Mouse (Mus musculus) forebrain, embryonic 14.5 days (tissue): ENCODE data around the gene Ulk4. TPM values are rescaled to one million over a fixed set of nuclear protein-coding genes. Genes with fewer than 3 reads are reported as not detected.

Source experiments
- ATAC-seq: fragments of 200-750 bp; cut with Nextera tagmentation; 2 replicates; pipeline ENCODE4 v1.8.0; 2017; ENCODE audit warnings: mild to moderate bottlenecking, moderate library complexity
- DNase-seq: peaks from one replicate; pipeline ENCODE4 v3.0.0-alpha.2; 2015; ENCODE audit warnings: low spot score
- H3K27ac ChIP-seq: fragments of 300-500 bp; sonication (generic); 2 replicates; pipeline ENCODE4 v1.5.1; 2014; ENCODE audit warnings: low read depth, mild to moderate bottlenecking, control low read depth, low read length, moderate library complexity
- H3K27me3 ChIP-seq: fragments of 300-500 bp; sonication (generic); replicated peaks from 2 replicates; pipeline ENCODE4 v1.6.1; 2014; ENCODE audit warnings: low read length, control low read depth, mixed read lengths; ENCODE audit not compliant: control insufficient read depth, insufficient read depth
- H3K36me3 ChIP-seq: fragments of 300-500 bp; sonication (generic); 2 replicates; pipeline ENCODE4 v1.6.1; 2014; ENCODE audit warnings: low read length, control low read depth; ENCODE audit not compliant: control insufficient read depth, insufficient read depth
- H3K4me1 ChIP-seq: fragments of 300-500 bp; sonication (generic); 2 replicates; pipeline ENCODE4 v1.6.1; 2014; ENCODE audit warnings: antibody characterized with exemption, low read length, control low read depth; ENCODE audit not compliant: control insufficient read depth, insufficient read depth
- H3K4me2 ChIP-seq: fragments of 300-500 bp; sonication (generic); 2 replicates; pipeline ENCODE4 v1.6.1; 2014; ENCODE audit warnings: mild to moderate bottlenecking, control low read depth, low read length
- H3K4me3 ChIP-seq: fragments of 300-500 bp; sonication (generic); 2 replicates; pipeline ENCODE4 v1.5.1; 2014; ENCODE audit warnings: low read depth, low read length, control low read depth
- H3K9ac ChIP-seq: fragments of 300-500 bp; sonication (generic); 2 replicates; pipeline ENCODE4 v1.6.1; 2014; ENCODE audit warnings: mild to moderate bottlenecking, low read length, control low read depth, moderate library complexity
- H3K9me3 ChIP-seq: fragments of 300-500 bp; sonication (generic); replicated peaks from 2 replicates; pipeline ENCODE4 v1.6.1; 2016; ENCODE audit warnings: low read length, control low read depth, mixed read lengths; ENCODE audit not compliant: control insufficient read depth
- WGBS: fragments of 180-500 bp; shearing (Covaris S2); extraction: QIAGEN DNeasy Blood & Tissue Kit; methylation state at CpG from one replicate; pipeline ENCODE4 v1.1.7; 2014; 5-methylcytosine and 5-hydroxymethylcytosine counted together
- polyA plus RNA-seq: library from polyadenylated mRNA; unstranded; fragments of >200 nt; fragmentation: Nextera tagmentation; extraction: Ambion mirVana; gene quantifications from 2 replicates; pipeline ENCODE4 v1.2.1, GENCODE M21; 2014

Gene Ulk4
- polyA plus RNA-seq, 1 experiment from 2014 or later, result 131 TPM

- ATAC-seq, result peak; percentile 73
- H3K4me2 ChIP-seq, result peak overlapping the region; percentile 35; the same call in 1 of the 2 replicates
- DNase-seq, result peak; percentile 70
- H3K36me3 ChIP-seq, result 0 out of 2 replicates have a peak, but pooled peaks cover 3% of the 10 kb centered on the region
- H3K4me3 ChIP-seq, result no peak overlapping the region
- H3K27ac ChIP-seq, result peak overlapping the region; percentile 67
- H3K9me3 ChIP-seq, result no peaks in the 10 kb centered on the region
- 4% methylated on average over 9 of the region's 9 CpGs for WGBS
- H3K9ac ChIP-seq, result peak overlapping the region; percentile 40; the same call in 1 of the 2 replicates
- H3K27me3 ChIP-seq, result no peaks in the 10 kb centered on the region
- H3K4me1 ChIP-seq, result peaks cover 40% of the 10 kb centered on the region
Observed at GRCm38 (mm10) chr9:121303748-121304147, 26.8 kb upstream of the Ulk4 start.

DNA sequence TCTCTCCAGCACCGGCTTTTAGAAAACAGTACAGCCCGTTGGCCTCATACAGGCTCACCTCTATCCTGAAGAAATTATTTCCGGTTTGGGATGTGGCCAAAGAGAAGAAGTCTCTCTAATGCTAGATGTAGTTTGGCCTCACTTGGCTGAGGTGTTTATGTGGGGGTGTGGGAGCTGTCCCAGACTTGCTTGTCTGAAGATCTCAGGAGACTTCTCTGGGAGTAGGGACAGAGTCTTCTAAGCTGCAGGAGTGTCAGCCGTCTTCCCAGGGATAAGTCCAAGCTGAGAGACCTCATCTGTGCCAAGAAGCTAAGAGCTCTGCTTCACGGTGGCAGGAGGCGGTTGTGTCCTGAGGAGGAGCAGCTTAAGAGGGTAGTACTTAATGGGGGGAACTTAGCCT, 26.1 kb upstream of the Ulk4 start:
- peaks cover 47% of the 10 kb centered on the region for H3K4me1 ChIP-seq
- H3K9ac ChIP-seq, result peak overlapping the region; percentile 40; the same call in 1 of the 2 replicates
- no peaks in the 10 kb centered on the region for H3K27me3 ChIP-seq
- peak overlapping the region; percentile 67 for H3K27ac ChIP-seq
- no peak overlapping the region for H3K4me3 ChIP-seq
- H3K9me3 ChIP-seq, result no peaks in the 10 kb centered on the region
- 0 out of 2 replicates have a peak, but pooled peaks cover 3% of the 10 kb centered on the region for H3K36me3 ChIP-seq
- ATAC-seq (no peak), DNase-seq (no peak)
- peak overlapping the region; percentile 35; the same call in 1 of the 2 replicates for H3K4me2 ChIP-seq
- WGBS, result 39% methylated on average over 6 of the region's 6 CpGs

DNA sequence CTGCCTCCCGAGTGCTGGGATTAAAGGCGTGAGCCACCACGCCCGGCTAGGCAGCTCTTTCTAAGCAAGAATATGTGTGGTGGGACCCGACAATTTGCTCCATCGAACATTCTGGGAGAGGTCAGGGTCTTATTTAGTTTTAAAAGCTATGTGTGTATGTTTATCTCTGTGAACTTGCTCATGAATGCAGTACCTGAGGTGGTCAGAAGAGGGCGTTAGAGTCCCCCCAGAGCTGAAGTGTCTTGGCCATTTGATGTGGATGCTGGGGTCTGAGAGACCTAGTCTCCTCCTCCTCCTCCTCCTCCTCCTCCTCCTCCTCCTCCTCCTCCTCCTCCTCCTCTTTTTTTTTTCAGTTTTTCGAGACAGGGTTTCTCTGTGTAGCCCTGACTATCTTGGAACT, 25.5 kb upstream of the Ulk4 start:
- no peak overlapping the region for H3K4me2 ChIP-seq
- 0 out of 2 replicates have a peak, but pooled peaks cover 3% of the 10 kb centered on the region for H3K36me3 ChIP-seq
- 92% methylated on average over 7 of the region's 8 CpGs for WGBS
- no peak overlapping the region for H3K9ac ChIP-seq
- H3K27me3 ChIP-seq, result no peaks in the 10 kb centered on the region
- peaks cover 47% of the 10 kb centered on the region for H3K4me1 ChIP-seq
- no peak overlapping the region for H3K4me3 ChIP-seq
- no peaks in the 10 kb centered on the region for H3K9me3 ChIP-seq
- no peak for ATAC-seq
- no peak for DNase-seq
- H3K27ac ChIP-seq, result no peak overlapping the region

GRCm38 (mm10) chr9:121301041-121301920, 24.3 kb upstream of the Ulk4 start:
- H3K9ac ChIP-seq, result 0 out of 2 replicates have a peak overlapping the region, but pooled peaks have one; percentile 21
- H3K36me3 ChIP-seq, result no peaks in the 10 kb centered on the region
- H3K9me3 ChIP-seq, result no peaks in the 10 kb centered on the region
- ATAC-seq (no peak), DNase-seq (no peak)
- no peaks in the 10 kb centered on the region for H3K27me3 ChIP-seq
- 81% methylated on average over 22 of the region's 22 CpGs for WGBS
- peaks cover 47% of the 10 kb centered on the region for H3K4me1 ChIP-seq
- H3K27ac ChIP-seq, result no peak overlapping the region
- H3K4me2 ChIP-seq, result peak overlapping the region; percentile 93; the same call in 1 of the 2 replicates
- H3K4me3 ChIP-seq, result no peak overlapping the region

DNA sequence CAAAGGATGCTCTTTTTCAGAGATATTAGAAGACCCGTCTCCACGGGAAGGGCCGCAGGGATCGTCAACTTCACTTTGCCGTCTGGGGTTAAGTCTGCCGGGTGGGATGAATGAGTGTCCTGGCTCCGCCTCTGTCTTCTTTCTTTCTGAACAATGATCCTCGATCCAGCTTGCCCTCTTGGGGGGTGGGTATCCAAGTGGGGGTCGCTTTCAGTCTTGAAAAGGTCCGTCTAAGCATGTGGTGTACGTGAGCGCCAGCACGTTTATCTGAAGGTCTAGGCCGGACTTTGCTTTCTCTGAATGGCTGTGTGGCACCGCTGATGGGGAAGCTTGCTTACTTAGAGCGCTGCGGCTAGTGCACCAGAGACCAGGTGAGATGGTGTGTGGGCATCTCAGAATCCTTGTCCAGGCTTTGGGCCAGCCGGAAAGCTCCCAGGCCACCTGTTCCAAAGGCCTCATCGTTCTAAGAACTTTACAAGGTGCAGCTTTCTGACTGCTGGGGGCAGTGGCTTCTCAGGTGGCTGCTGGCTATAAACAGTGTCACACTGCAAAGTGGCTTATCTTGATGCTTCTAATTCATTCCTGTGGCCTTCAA, 23.1 kb upstream of the Ulk4 start:
- Histone ChIP-seq H3K36me3 (no peaks in the 10 kb centered on the region), H3K4me3 (peak overlapping the region; percentile 87), H3K9ac (peak overlapping the region; percentile 44), H3K27me3 (no peaks in the 10 kb centered on the region), H3K4me1 (peaks cover 47% of the 10 kb centered on the region), H3K9me3 (no peaks in the 10 kb centered on the region), H3K4me2 (peak overlapping the region; percentile 93), H3K27ac (peak overlapping the region; percentile 44; the same call in 1 of the 2 replicates)
- ATAC-seq (no peak), DNase-seq (no peak)
- WGBS, result 9% methylated on average over 19 of the region's 19 CpGs

- Histone ChIP-seq H3K4me2 (peak overlapping the region; percentile 93), H3K4me1 (peaks cover 44% of the 10 kb centered on the region), H3K9ac (peak overlapping the region; percentile 95), H3K27ac (peak overlapping the region; percentile 44; the same call in 1 of the 2 replicates), H3K4me3 (peak overlapping the region; percentile 87), H3K36me3 (no peaks in the 10 kb centered on the region), H3K9me3 (no peaks in the 10 kb centered on the region), H3K27me3 (no peaks in the 10 kb centered on the region)
- 35% methylated on average over 9 of the region's 9 CpGs for WGBS
- ATAC-seq, result no peak
- DNase-seq, result no peak
Observed at GRCm38 (mm10) chr9:121299223-121299755, 22.3 kb upstream of the Ulk4 start.

DNA sequence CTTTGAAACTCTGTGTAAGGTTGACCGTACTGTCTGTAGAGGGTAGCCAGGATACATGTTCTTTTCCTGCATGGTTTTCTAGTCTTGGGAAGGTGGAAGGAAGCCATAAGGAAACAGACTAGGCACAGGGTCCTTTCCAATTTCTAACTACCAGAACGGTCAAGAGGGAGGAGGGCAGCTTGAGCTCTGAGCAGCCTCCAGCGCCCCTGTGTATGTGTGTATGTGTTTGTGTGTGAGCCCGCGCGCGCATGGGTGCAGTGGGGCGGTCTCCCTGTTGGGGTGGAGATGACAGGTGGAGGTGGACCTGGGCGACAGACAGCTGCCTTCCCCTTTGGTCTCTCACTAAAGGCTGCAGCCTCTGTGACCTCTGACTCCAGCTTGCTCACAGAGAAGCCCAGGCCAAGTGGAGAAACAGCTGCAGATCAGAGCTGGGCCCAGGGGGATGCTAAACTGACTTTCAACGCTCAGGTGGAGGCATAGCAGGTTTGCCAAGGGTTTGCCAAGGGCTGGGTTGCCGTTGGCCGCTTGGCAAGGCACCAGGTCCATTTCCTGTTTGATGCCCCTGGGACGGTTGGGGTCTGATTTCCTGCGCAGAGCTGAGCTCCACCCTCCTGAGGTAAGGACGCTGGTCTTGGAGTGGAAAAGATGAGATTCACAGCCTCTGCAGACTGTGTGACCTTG, 21.6 kb upstream of the Ulk4 start:
- H3K27me3 ChIP-seq, result no peaks in the 10 kb centered on the region
- ATAC-seq (no peak), DNase-seq (no peak)
- 0 out of 2 replicates have a peak overlapping the region, but pooled peaks have one; percentile 16 for H3K27ac ChIP-seq
- peak overlapping the region; percentile 93 for H3K4me2 ChIP-seq
- 13% methylated on average over 15 of the region's 15 CpGs for WGBS
- no peaks in the 10 kb centered on the region for H3K36me3 ChIP-seq
- peak overlapping the region; percentile 87 for H3K4me3 ChIP-seq
- peaks cover 38% of the 10 kb centered on the region for H3K4me1 ChIP-seq
- peak overlapping the region; percentile 95 for H3K9ac ChIP-seq
- H3K9me3 ChIP-seq, result no peaks in the 10 kb centered on the region

DNA sequence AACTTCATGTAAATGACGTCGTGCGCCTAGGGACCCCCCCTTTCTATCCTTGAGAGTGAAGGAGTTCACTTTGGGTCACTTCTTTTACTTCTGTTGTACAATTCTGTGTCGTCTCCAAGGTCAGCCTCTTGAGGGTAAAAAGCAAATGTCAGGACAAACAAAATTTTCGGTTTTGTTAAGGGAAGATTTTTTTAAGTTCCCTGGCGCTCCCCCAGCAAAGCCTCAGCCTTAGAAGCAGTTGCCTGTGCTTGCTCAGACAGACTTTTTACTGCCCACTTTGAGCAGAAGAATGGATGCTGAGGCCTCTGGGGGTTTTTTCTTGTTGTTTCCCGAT, 21.0 kb upstream of the Ulk4 start:
- under 1% methylated on average over 7 of the region's 7 CpGs for WGBS
- H3K4me1 ChIP-seq, result peaks cover 33% of the 10 kb centered on the region
- peak overlapping the region; percentile 93 for H3K4me2 ChIP-seq
- no peaks in the 10 kb centered on the region for H3K27me3 ChIP-seq
- H3K4me3 ChIP-seq, result peak overlapping the region; percentile 87
- DNase-seq (no peak), ATAC-seq (no peak)
- H3K36me3 ChIP-seq, result no peaks in the 10 kb centered on the region
- peak overlapping the region; percentile 68 for H3K27ac ChIP-seq
- H3K9me3 ChIP-seq, result no peaks in the 10 kb centered on the region
- H3K9ac ChIP-seq, result peak overlapping the region; percentile 95
